Comparison of ENCODE assay signal across 25 mouse cellular contexts in genomic region chr6:105674276-105674675, GRCm38 (mm10). TPM values are rescaled to one million over a fixed set of nuclear protein-coding genes. Genes with fewer than 3 reads are reported as not detected.
"Had no signal": no experiment of that assay in that cellular context is flagged by ENCODE, and none has a peak within 500 bp of the region (broad histone marks: within the 10 kb centered on the region; RNA-seq: fewer than 3 reads in every experiment).

No protein-coding gene starts in this region.

- H3K27ac ChIP-seq: embryonic facial prominence, embryonic 10.5 days; embryonic facial prominence, embryonic 12.5 days; embryonic facial prominence, embryonic 13.5 days; embryonic facial prominence, embryonic 15.5 days; forebrain, embryonic 10.5 days; forebrain, embryonic 12.5 days; forebrain, embryonic 13.5 days; forebrain, embryonic 15.5 days; gastrocnemius, adult 2 months; heart, adult 2 months had no signal

- DNase-seq: cerebellum, adult 8-10 months; cerebellum, postnatal 25 days; cerebellum, postnatal 36 days; embryo, embryonic 11 days; forebrain, postnatal 0 days; gastrocnemius, adult 2 months; gastrocnemius, postnatal 10 days; gastrocnemius, postnatal 14 days; gastrocnemius, postnatal 25 days; gastrocnemius, postnatal 36 days; heart, adult 11 months; heart, adult 18-20 months; heart, adult 2 months had no signal

- H3K36me3 ChIP-seq: embryonic facial prominence, embryonic 10.5 days; embryonic facial prominence, embryonic 12.5 days; embryonic facial prominence, embryonic 13.5 days; embryonic facial prominence, embryonic 15.5 days; forebrain, embryonic 10.5 days; forebrain, embryonic 12.5 days; forebrain, embryonic 15.5 days had no signal

- H3K4me2 ChIP-seq: embryonic facial prominence, embryonic 12.5 days; embryonic facial prominence, embryonic 13.5 days; embryonic facial prominence, embryonic 15.5 days; forebrain, embryonic 12.5 days; forebrain, embryonic 13.5 days; forebrain, embryonic 15.5 days had no signal

- ATAC-seq: forebrain, embryonic 13.5 days; forebrain, embryonic 14.5 days; forebrain, embryonic 15.5 days; forebrain, embryonic 16.5 days; forebrain, postnatal 0 days had no signal

- H3K4me3 ChIP-seq: embryonic facial prominence, embryonic 10.5 days; embryonic facial prominence, embryonic 12.5 days; embryonic facial prominence, embryonic 13.5 days; embryonic facial prominence, embryonic 15.5 days; erythroblast, embryonic 14.5 days; forebrain, embryonic 10.5 days; forebrain, embryonic 12.5 days; forebrain, embryonic 13.5 days; forebrain, embryonic 15.5 days; gastrocnemius, adult 2 months; heart, adult 2 months had no signal

- H3K9ac ChIP-seq: embryonic facial prominence, embryonic 12.5 days; embryonic facial prominence, embryonic 13.5 days; embryonic facial prominence, embryonic 15.5 days; forebrain, embryonic 12.5 days; forebrain, embryonic 13.5 days; forebrain, embryonic 15.5 days; forebrain, postnatal 0 days had no signal

- H3K9me3 ChIP-seq: embryonic facial prominence, embryonic 10.5 days; embryonic facial prominence, embryonic 12.5 days; embryonic facial prominence, embryonic 13.5 days; embryonic facial prominence, embryonic 15.5 days; forebrain, embryonic 10.5 days; forebrain, embryonic 12.5 days; forebrain, embryonic 13.5 days; forebrain, embryonic 15.5 days had no signal

RNA-seq across cellular contexts. Expression of gene Cntn4, which starts 3.2 kb away (rescaled TPM):
- polyA plus RNA-seq: erythroblast, embryonic 14.5 days; gonadal fat pad, adult 2 months had no signal
